Mouse (Mus musculus) c-Kit-negative CD71-positive TER-119-positive erythroid progenitor cells, embryonic 14.5 days (primary cell): ENCODE results near the gene Prdm10.

Experiments
- DNase-seq: peaks from one replicate; pipeline ENCODE4 v3.0.0-alpha.2; 2013; ENCODE audit warnings: low read depth, low spot score

Prdm10 gene

DNA sequence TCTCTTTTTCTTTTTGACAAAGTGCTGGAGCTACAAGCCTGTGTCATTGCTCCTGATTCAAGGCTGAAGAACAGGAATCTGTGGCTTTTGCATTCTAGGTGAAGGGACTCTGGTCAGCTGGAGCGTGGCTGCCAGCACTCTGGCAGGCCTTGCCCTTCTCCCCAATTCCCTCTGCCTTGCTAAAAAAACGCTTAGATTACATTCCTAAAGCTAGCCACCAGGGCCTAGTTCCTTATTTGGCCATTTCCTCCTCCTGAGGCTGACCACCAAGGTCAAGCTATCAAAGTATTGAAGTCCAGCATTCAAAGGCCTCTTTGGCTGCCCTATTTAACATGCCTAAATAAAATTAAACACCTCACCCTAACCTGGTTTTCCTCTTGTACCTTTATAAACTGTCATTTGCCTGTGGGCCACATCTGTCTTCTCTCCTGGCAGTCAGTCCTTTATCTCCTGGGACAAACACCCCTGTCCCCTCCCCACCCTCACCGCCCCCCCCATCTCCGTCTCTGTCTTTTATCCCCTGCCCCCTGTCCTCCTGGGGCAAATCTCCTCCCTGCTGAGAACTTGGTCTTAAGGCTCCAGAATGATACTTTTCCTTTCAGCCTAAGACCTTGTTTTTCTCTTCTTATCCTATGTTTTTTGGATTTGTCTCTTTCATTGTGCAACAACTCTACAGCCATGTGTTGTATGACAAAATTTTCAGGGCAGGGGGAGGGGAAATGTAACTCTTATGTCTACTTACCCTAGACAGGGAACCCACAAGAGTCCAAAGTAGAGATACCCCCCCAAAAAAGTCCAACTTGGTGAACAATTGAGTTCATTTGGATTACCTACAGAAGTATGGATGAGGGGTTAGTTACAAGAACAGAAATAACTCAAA, 17.9 kb upstream of the Prdm10 start:
- DNase-seq: no peak

DNA sequence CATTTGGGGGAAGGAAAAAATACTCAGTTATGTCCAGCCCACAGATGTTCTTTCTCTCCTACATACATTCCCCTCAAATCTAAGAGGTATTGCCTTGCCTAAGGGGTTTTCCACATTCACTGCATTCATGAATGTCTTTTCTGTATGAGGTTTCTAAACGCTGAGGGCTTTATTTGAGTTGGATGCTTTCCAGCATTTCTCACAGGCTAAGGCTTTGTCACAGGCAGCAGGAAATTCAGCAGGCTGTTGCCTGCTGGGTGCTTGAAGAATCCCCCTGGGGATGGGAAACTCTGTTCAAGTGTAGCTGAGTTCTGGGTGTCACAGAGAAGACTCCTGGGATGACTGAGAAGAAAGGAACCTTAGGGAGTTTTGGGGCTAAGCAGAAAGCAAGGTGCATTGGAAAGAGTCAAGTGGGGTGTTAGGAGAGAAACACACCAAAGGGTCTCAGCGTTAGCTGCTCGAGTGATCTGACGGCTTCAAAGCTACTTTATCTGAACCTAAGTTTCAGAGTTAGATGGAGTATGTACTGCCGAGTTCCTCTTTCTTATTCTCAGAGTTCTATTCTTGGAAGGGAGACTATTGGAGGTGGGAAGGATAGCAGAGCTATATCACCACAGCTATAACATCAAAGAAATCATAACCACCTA, 14.2 kb upstream of the Prdm10 start:
- no peak for DNase-seq

DNA sequence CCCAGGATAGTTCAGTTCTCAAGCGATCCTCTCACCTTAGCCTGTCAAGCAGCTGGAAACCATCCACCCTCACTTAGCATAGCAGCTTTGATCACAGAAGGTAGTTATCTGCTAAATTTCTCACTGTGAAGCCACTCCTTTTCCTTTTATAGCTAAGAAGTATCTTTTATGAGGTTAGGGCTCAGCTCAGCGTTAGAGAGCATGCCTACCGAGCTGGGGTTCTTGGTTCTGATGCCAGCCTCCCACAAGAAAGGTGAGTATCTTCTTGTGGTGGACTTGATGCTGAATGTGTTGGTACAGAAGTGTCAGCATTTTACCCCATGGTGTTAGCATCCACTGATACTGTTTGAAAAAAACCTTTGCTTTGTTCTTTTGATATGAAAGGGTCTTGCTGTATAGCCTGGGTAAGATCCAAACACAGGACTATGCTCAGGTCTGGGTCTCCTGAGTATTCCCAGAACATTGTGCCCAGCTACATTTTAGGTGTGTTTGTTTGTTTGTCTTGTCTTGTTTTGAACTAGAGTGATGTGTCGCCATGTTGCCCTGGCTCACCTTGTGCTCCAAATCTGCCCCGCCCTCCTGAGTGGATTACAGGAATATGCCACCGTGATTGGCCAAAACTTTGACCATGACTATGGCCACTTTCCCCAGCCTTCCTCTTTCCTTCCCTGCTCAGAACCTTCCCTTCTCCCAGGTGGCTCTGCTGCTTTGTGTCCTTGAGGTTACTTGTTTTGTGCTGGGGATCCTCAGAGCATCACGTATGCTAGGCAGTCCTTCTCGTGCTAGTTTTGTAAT, 8.9 kb upstream of the Prdm10 start:
- DNase-seq: peak; percentile 34

DNA sequence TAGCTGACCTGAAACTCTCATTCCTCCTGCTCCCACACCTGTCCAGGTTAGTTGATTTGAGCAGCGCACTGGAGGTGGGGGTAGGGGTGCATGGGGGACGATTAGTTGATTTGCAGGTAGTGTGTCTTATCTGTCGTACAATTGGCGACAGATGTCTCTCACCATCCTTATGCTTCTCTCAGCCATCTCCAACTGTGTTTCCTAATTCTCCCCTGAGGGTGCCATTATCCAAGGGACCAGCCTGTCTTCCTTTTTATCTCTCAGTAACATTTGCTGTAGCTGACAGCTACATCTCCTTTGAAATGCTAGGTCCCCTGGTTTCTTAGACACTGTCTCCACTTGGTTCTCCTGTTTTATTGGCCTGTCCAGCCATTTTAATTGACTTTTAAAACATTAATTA, 8.2 kb upstream of the Prdm10 start:
- DNase-seq: peak; percentile 60

DNA sequence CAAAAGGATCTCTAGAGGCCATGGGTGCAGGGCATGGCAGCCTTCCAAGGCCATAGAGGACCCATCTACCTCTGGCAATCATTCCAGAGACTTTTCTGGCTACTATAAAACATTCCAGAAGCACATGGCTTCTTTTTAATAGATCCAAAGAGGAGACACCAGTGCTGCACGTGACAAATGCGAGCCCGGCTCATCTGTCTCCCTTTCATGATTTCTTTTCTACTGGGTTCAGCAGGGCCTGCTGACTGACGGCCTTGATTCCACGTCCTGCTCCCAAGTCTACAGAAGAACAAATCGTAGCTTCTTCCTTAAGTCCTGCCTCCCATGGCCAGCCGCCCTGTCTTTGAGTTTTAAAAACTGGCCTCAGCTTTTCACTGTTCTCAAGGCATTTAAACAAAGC, 1.7 kb upstream of the Prdm10 start:
- DNase-seq: no peak

DNA sequence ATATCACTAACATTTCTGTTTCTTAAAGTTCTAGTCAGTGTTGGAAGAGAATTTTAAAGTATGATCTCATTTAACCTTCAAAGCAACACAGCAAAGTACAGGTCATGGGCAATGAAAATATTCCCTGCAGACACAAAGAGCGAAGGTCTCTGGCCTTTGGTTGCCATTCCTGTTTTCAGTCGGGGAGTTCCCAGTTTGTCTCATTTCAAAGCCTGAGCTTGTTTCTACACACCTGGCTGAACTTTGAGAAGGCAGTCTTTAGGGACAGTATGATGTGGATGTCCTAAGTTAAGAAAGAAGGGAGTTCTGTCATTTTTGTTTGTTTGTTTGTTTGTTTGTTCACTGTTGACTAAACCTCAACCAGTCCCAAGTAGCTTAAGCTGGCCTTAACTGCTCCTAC, 1.0 kb upstream of the Prdm10 start:
- no peak for DNase-seq

DNA sequence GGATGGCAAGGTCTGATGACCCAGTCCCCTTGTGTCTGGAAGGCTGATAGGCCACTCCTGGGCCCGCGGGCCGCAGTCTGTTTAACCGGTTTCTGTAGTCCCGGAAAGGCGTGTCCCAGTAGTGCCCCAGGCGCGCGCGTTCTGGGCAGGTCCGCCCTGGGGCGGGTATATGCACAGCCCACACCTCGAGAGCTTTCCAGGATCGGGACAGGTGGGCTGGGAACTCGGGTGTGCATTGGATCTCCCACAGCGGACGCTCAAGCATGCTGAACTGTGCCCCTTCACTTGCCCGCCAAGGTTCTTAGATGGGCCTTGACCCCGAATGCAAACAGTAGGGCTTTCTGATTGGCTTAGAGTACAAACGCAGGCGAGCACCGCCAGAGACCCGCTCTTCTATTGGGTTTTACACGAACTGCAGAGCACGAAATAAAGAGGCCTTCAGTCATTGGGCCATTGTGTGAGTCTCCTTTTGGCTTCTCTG, 413 bp upstream of the Prdm10 start:
- DNase-seq: peak; percentile 77

DNA sequence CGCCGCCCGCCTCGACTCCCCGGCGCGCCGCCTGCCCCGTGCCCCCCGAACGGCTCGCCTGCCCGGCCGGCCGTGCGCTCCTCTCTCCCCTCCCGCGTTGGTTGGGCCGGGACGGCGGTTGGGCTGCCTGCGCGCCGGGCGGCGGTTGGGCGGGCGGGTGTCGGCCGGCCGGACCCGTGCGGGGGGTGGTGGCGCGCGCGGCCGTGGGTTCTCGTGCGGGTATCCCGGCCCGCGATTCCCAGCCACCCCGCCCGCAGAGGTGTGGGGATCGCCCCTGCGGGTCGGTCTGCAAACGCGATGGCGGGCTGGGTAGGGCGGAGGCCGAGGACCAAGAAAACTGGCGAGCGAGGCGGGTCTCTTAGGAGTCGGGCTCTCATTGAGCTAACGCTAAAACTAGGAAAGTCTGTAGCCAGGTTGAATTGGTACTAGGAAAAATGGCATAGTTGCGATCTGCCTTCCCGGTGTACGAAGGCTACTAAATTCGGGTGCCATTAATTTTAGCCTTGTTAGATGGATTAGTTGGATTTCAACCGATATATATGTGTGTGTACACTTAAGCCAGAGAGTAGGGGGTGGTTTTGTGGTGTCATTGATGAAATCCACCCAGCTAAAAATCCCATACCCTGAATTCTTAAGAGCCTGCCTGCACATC, 799 bp downstream of the Prdm10 start:
- DNase-seq: peak; percentile 56

DNA sequence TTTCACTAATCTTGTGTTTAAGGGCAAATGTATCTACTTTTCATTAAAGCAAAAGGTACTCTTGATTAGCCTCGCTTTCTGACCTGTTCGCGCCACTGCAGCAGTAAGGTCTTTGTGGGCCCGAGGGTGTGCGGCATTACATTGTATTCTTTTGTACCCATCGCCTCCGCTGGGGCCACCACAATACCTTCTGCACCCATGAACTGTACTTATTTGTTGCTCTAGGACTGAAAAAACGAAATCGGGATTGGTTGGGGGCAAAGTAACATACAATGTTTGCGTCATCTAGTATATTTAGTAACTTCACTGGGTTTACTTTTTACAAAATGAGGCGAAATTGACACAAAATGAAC, 1.3 kb downstream of the Prdm10 start:
- DNase-seq: no peak

DNA sequence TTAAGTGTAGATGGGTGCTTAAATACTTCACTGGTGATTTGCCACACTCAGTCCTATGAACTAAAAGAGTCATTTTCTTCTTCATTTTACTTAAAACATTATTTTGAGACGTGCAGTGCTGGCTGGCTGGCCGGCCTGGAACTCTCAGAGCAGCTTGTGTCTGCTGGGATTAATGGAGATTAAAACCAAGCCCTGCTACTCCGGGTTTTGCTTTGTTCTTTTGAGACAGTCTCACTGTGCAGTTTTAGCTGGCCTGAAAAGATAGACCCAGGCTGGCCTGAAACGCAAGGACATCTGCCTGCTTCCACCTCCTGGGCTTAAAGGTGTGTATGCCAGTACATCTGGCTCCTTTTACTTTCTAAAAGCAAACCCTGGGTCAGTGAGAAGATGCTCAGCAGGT, 2.2 kb downstream of the Prdm10 start:
- DNase-seq: no peak

DNA sequence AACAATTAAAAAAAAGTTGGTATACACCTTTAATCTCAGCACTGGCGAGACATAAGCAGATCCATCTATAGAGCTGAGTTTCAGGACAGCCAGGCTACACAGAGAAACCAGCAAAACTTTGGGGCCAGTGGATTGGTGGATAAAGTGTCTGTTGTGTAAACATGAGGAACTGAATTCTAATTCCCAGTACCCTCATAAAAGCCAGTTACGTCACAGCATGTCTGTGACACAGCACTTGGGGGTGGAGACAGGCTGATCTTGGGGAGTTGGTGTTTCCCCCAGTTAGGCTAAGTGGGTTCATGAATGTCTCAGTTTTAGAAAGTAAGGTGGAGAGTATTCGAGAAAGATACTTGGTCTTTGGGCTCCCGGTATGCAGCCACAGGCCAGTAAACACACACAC, 2.7 kb downstream of the Prdm10 start:
- no peak for DNase-seq

DNA sequence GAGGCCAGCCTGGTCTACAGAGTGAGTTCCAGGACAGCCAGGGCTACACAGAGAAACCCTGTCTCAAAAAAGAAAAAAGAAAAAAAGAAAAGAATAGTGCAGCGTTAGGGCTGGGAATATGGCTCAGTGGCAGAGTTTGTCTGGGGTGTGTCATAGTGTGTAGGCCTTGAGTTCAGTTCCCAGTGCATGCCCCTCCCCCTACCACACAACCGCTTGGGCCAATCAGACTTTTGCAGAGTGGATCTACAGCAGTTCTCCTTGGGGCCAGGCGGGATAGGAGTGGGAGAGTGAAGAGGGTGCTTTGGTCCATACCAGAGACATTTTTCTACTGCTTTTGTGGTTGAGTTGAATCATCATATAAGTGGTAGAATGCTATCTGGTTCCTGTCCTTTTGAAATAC, 3.6 kb downstream of the Prdm10 start:
- no peak for DNase-seq

DNA sequence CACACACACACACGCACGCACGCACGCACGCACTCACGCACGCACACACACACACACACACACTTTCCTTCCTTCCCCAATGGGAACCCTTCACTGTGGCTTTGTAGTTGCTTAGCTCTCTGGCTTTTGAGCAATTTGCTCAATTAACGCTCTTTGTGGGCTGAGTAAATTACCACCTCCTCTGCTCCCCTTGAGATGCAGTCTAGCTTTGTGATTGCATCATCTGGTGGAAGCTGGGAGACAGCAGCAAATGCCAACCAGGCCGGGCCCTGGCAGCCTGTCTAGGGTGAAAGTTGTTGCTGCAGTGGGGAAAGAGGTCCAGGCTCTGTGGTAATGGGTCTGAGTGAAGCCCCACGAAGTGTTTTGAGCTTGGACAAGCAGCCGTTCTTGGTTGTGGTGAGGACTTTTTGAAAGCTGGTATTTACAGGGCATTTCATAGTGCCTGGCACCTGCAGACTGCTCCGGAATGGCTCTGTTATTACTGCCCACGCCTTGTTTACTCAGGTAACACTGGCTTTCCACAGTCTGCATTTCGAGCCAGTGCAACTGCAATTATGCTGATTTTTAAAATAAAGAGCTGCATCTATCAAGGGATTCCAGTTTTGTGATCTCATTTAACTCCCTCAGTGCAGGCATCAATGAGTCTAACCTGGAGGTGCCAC, 10.0 kb downstream of the Prdm10 start:
- DNase-seq: no peak

DNA sequence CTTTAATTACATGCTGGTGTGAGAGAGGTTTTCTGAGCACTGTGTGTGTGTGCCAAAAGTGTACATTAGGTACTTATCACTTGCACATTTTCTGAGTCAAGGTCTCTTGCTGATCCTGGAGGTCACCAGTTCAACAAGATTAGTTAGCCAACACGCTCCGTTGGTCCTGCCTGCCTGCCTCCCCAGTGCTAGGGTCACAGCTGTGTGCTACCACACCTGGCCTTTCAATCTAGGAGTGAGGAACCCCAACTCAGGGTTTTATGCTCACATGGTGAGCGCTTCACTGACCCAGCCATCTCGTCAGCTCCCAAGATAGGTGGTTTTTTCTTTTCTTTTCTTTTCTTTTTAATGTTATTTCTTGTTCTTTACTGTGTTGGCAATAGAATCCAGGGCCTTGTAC, 11.6 kb downstream of the Prdm10 start:
- no peak for DNase-seq

DNA sequence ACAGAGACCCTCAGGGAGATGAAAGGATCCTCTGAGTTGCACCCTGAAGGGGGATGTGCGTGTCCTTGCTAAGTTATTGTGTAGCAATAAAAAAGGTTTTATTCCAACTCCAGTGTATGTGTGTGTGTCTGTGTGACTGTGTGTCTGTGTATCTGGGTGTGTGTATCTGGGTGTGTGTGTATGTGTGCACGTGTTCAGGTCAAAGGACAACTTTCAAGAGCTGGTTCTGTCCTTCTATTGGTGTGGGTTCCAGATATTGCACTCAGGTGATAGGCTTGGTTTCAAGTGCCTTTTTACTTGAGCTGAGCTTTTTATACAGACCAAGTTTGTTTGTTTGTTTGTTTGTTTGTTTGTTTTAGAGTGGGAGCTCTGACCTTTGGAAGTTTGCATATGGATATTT, 12.9 kb downstream of the Prdm10 start:
- no peak for DNase-seq

DNA sequence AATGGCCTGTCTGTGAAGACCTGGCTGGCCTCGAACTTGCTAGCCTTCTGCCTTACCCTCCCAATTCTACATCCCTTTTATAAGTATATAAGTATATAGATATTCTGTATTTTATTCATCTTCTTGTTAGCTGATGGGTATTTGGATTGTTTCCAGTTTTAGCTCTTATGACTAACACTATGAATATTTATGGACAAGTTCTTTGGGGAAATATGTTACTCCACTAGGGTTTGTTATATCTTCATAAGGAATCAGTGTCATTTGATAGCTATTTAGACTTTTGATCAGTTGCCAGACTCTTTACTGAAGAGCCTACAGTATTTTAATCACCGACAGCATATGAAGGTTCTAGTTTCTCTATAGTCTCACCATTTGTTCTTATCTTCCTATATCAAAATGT, 15.0 kb downstream of the Prdm10 start:
- no peak for DNase-seq

DNA sequence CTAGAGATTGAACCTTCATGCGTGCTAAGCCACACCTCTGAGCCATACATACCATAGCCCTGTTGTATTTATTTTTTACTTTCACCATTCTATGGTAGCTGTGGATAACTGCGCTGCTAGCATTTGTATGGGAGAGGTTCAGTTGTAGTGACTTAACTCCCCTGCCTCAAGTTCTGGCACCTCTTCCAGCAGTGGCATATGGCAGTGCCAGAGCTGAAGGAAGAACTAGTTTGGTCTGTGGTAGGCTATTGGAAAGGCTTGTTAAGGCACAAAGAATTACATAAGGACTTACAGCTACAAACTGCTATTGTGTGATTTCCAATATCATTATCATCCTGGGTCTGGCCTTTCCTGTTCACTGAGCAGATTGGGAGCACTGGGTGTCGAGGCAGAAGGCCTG, 16.0 kb downstream of the Prdm10 start:
- no peak for DNase-seq

DNA sequence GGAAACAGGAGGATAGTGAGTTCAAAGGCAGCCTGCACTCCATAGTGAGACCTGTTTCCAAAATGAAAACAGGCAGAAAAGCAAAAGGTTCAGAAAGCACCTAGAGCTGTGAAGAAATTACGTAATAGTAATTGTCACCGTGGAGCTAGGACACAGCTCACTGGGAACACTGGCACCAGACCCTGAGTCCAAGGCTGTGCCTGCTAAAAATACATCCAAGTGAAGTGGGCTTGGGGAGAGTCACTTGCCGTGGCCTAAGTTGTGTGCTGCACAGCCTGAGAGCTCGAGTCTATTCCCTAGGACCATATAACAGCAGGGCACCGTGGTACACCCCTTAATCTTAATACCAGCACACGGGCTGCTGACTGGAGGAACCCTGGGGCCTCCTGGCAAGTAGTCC, 18.4 kb downstream of the Prdm10 start:
- DNase-seq: no peak

DNA sequence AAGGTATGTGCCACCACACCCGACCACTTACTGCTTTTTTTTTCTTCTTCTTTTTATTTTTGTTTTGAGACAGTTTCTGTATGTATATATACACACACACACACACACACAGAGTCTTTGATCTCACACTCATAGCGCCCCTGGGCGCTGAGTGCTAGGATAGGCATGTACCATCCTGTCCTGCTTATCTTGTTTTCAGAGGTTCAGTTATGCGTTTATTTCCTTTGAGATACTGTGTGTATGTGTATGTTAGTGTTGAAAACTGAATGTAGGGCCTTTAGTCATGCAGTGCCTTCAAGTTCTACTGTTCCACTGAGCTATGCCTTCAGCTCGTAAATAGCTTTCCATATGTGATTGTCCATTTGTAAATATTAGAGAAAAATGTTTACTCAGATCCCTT, 20.2 kb downstream of the Prdm10 start:
- no peak for DNase-seq

DNA sequence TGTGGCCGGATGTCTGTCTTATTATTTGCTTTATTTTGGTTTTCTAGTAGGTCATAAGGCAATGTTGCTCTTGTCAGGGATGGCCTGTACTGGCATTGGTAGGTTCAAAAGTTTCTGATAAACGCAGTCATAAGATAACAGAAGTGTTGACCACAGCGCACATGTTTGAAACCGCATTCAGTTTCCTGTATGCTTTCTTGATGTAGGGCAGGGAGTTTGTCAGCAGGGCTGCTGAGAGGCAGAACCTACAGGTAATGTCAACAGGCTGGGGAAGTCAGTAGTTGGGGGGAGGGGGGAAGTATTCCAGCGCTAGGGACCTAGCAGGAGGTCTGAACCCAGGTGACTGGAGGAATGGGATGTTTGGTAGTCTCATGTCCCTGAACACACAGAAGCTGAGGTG, 20.8 kb downstream of the Prdm10 start:
- DNase-seq: no peak

DNA sequence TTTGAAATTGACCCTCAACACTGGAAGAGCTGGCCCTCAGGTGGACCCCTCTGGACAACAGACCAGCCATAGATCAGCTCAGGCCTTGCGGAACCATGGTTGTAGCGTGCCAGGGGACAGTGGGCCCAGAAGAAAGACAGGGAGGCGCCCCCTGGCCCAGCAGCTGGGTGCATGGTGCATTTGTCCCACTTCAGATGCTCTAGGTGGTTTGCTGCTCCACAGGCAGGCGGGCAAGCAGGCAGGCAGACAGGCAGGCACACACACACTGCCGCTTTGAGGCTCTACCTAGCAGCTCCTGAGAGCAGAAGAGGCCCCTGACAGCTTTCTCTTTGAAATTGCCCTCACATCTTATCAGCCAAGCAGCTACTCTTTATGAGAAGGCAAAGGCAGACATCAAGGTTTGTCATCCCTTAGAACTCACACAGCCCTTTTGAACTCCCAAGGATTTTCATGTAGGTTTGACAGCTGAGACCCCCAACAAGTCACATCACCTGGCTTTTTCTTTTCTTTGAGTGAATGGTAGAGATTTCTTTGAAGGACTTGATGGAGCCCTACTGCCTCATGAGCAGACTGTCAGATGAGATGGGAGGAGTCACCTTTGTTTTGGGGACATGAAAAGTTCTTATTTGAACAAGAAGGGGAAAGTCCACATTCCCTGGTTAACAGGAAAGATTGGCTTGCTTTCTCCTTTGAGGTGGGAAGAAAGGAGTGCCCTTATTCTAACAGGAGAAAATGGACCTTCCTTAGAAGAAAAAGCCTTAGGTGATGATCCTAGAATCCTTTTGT, 21.4 kb downstream of the Prdm10 start:
- DNase-seq: no peak
